Mouse (Mus musculus) heart, embryonic 14.5 days (tissue): ENCODE results near the gene Tspan15. TPM values are rescaled to one million over a fixed set of nuclear protein-coding genes. Genes with fewer than 3 reads are reported as not detected.
A peak's percentile ranks its signal among the peaks of the same experiment; 100 is the strongest.

Experiments
- ATAC-seq: fragments of 200-750 bp; cut with Nextera tagmentation; 2 replicates; pipeline ENCODE4 v1.8.0; 2017; ENCODE audit warnings: low read depth, moderate TSS enrichment; ENCODE audit not compliant: insufficient number of reproducible peaks, insufficient read depth, low FRiP score
- H3K27ac ChIP-seq, 2 experiments: fragments of 200-500 bp in 1 of 2; fragments of 300-500 bp in 1 of 2; sonication (generic) in 1 of 2; replicated peaks in 1 of 2; 2 replicates each; pipeline ENCODE4 v1.5.1; 2012 to 2014; ENCODE audit warnings: low read depth in 2 of 2, low read length in 2 of 2, control low read depth in 1 of 2, mild to moderate bottlenecking in 1 of 2, mixed read lengths in 1 of 2; ENCODE audit not compliant: control insufficient read depth in 1 of 2, insufficient read depth in 1 of 2
- H3K27me3 ChIP-seq: fragments of 300-500 bp; sonication (generic); 2 replicates; pipeline ENCODE4 v1.6.1; 2014; ENCODE audit warnings: mild to moderate bottlenecking, low read length, control low read depth; ENCODE audit not compliant: control insufficient read depth, insufficient read depth
- H3K36me3 ChIP-seq: fragments of 300-500 bp; sonication (generic); 2 replicates; pipeline ENCODE4 v1.6.1; 2014; ENCODE audit warnings: mild to moderate bottlenecking, control low read depth, low read length, mixed read lengths; ENCODE audit not compliant: control insufficient read depth, insufficient read depth
- H3K4me1 ChIP-seq, 2 experiments: fragments of 200-500 bp in 1 of 2; fragments of 300-500 bp in 1 of 2; sonication (generic) in 1 of 2; 2 replicates each; pipeline ENCODE4 v1.6.1; 2012 to 2014; ENCODE audit warnings: low read length in 2 of 2, control low read depth in 1 of 2, mixed read lengths in 1 of 2; ENCODE audit not compliant: control insufficient read depth in 2 of 2, insufficient read depth in 2 of 2
- H3K4me2 ChIP-seq: fragments of 300-500 bp; sonication (generic); 2 replicates; pipeline ENCODE4 v1.6.1; 2014; ENCODE audit warnings: mild to moderate bottlenecking, low read length
- H3K4me3 ChIP-seq, 2 experiments: fragments of 200-500 bp in 1 of 2; fragments of 300-500 bp in 1 of 2; sonication (generic) in 1 of 2; 2 replicates each; pipeline ENCODE4 v1.5.1; 2012 to 2014; ENCODE audit warnings: low read length in 2 of 2, mild to moderate bottlenecking in 2 of 2, control low read depth in 1 of 2, low read depth in 1 of 2, moderate library complexity in 1 of 2; ENCODE audit not compliant: control insufficient read depth in 1 of 2, insufficient read depth in 1 of 2
- H3K9ac ChIP-seq: fragments of 300-500 bp; sonication (generic); 2 replicates; pipeline ENCODE4 v1.6.1; 2014; ENCODE audit warnings: mild to moderate bottlenecking, low read length
- H3K9me3 ChIP-seq: fragments of 300-500 bp; sonication (generic); 2 replicates; pipeline ENCODE4 v1.6.1; 2016; ENCODE audit warnings: low read length, control low read depth; ENCODE audit not compliant: control insufficient read depth
- WGBS: fragments of 180-500 bp; shearing (Covaris S2); extraction: QIAGEN DNeasy Blood & Tissue Kit; methylation state at CpG from one replicate; pipeline ENCODE4 v1.1.7; 2014; 5-methylcytosine and 5-hydroxymethylcytosine counted together
- polyA plus RNA-seq: library from polyadenylated mRNA; unstranded; fragments of >200 nt; fragmentation: Nextera tagmentation; extraction: Ambion mirVana; gene quantifications from 2 replicates; pipeline ENCODE4 v1.2.1, GENCODE M21; 2014

Tspan15 gene
- polyA plus RNA-seq, 1 experiment from 2014 or later: 5.1 TPM

GRCm38 (mm10) chr10:62228126-62228525 lies 2.9 kb downstream of the Tspan15 start:
- Histone ChIP-seq H3K9ac (no peak overlapping the region), H3K36me3 (no peaks in the 10 kb centered on the region), H3K4me2 (no peak overlapping the region), H3K27me3 (no peaks in the 10 kb centered on the region), H3K9me3 (no peaks in the 10 kb centered on the region), H3K4me3 (no peak overlapping the region), H3K4me1 (peaks cover 4 to 5% of the 10 kb centered on the region in 2 experiments; a peak in 2 of 4 replicates), H3K27ac (no peak overlapping the region)
- ATAC-seq: no peak
- 74% methylated on average over 6 of the region's 6 CpGs for WGBS

GRCm38 (mm10) chr10:62225839-62226238 lies 5.2 kb downstream of the Tspan15 start:
- no peak overlapping the region for H3K9ac ChIP-seq
- no peaks in the 10 kb centered on the region for H3K36me3 ChIP-seq
- H3K27ac ChIP-seq: no peak overlapping the region
- whole genome bisulfite sequencing: 75% methylated on average over 7 of the region's 7 CpGs
- no peaks in the 10 kb centered on the region for H3K27me3 ChIP-seq
- no peak overlapping the region for H3K4me3 ChIP-seq
- H3K9me3 ChIP-seq: no peaks in the 10 kb centered on the region
- no peak for ATAC-seq
- peaks cover 0 to 5% of the 10 kb centered on the region in 2 experiments; a peak in 1 of 4 replicates for H3K4me1 ChIP-seq
- no peak overlapping the region for H3K4me2 ChIP-seq

- Histone ChIP-seq H3K9me3 (no peaks in the 10 kb centered on the region), H3K27ac (no peak overlapping the region), H3K4me1 (no peaks in the 10 kb centered on the region; a peak in 1 of 4 replicates), H3K9ac (no peak overlapping the region), H3K4me3 (no peak overlapping the region), H3K27me3 (no peaks in the 10 kb centered on the region), H3K4me2 (no peak overlapping the region), H3K36me3 (no peaks in the 10 kb centered on the region)
- ATAC-seq: no peak
- 45% methylated on average over 6 of the region's 6 CpGs for WGBS
Observed at GRCm38 (mm10) chr10:62224231-62224630, 6.8 kb downstream of the Tspan15 start.

GRCm38 (mm10) chr10:62222777-62223176 lies 8.3 kb downstream of the Tspan15 start:
- 81% methylated on average over 17 of the region's 17 CpGs for WGBS
- Histone ChIP-seq H3K4me2 (no peak overlapping the region), H3K27ac (no peak overlapping the region), H3K27me3 (no peaks in the 10 kb centered on the region), H3K4me3 (no peak overlapping the region), H3K36me3 (no peaks in the 10 kb centered on the region), H3K9me3 (no peaks in the 10 kb centered on the region), H3K4me1 (no peaks in the 10 kb centered on the region; a peak in 1 of 4 replicates), H3K9ac (no peak overlapping the region)
- ATAC-seq: no peak

DNA sequence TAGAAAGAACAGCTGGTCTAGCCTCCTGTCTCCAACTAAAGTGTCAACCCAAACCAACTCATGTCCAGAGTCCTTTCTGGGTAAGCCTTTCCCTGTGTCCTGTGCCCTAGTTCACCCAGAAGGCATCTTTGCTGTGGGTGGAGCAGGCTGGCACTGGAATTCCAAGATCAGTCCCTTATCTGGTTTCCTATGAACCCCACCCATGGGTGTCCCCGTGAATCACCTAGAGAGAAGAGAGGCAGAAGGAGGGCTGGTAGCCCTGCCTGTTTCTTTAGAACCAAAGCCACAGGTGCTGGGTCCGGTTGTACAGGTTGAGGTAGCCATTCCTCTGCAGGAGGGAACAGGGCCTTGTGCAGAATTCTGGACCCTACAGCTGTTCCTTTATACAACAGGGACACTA lies 9.4 kb downstream of the Tspan15 start:
- Histone ChIP-seq H3K4me1 (no peaks in the 10 kb centered on the region; a peak in 1 of 4 replicates), H3K27ac (no peak overlapping the region), H3K27me3 (no peaks in the 10 kb centered on the region), H3K9me3 (no peaks in the 10 kb centered on the region), H3K4me2 (no peak overlapping the region), H3K4me3 (no peak overlapping the region), H3K9ac (no peak overlapping the region), H3K36me3 (no peaks in the 10 kb centered on the region)
- ATAC-seq: no peak
- 67% methylated on average over 2 of the region's 2 CpGs for WGBS

GRCm38 (mm10) chr10:62220732-62221514 lies 10.1 kb downstream of the Tspan15 start:
- Histone ChIP-seq H3K4me2 (no peak overlapping the region), H3K4me3 (no peak overlapping the region), H3K9ac (no peak overlapping the region), H3K27ac (no peak overlapping the region), H3K4me1 (no peaks in the 10 kb centered on the region; a peak in 1 of 4 replicates), H3K36me3 (no peaks in the 10 kb centered on the region), H3K9me3 (no peaks in the 10 kb centered on the region), H3K27me3 (no peaks in the 10 kb centered on the region)
- 76% methylated on average over 8 of the region's 8 CpGs for WGBS
- no peak for ATAC-seq

GRCm38 (mm10) chr10:62218789-62219172 lies 12.3 kb downstream of the Tspan15 start:
- H3K36me3 ChIP-seq: no peaks in the 10 kb centered on the region
- H3K4me1 ChIP-seq: peaks cover 0 to 4% of the 10 kb centered on the region in 2 experiments; a peak in 1 of 4 replicates
- ATAC-seq: peak; percentile 34; the same call in 1 of the 2 replicates
- H3K27me3 ChIP-seq: no peaks in the 10 kb centered on the region
- H3K4me2 ChIP-seq: no peak overlapping the region
- H3K4me3 ChIP-seq: no peak overlapping the region
- H3K9me3 ChIP-seq: no peaks in the 10 kb centered on the region
- WGBS: 72% methylated on average over 7 of the region's 7 CpGs
- H3K27ac ChIP-seq: no peak overlapping the region
- H3K9ac ChIP-seq: no peak overlapping the region
